Mouse (Mus musculus): Measurements from ENCODE around the gene Dnajc25. TPM values are rescaled to one million over a fixed set of nuclear protein-coding genes. Genes with fewer than 3 reads are reported as not detected.

Gene Dnajc25
- total and polyA plus RNA-seq, 3 experiments, result 6.9 to 20.5 (median 16.8) TPM

GRCm38 (mm10) chr4:59003806-59004200 lies 8.9 kb downstream of the Dnajc25 start:
- peak; percentile 30 for DNase-seq

GRCm38 (mm10) chr4:59006211-59006610 lies 11.3 kb downstream of the Dnajc25 start:
- DNase-seq, result no peak

- peak; percentile 58 for DNase-seq
Measured at GRCm38 (mm10) chr4:59007016-59007415, 12.2 kb downstream of the Dnajc25 start.

- DNase-seq, result no peak
Measured at GRCm38 (mm10) chr4:59007974-59008373, 13.1 kb downstream of the Dnajc25 start.

GRCm38 (mm10) chr4:59009186-59009585 lies 14.3 kb downstream of the Dnajc25 start:
- no peak for DNase-seq

- DNase-seq, result no peak
Measured at GRCm38 (mm10) chr4:59009696-59010095, 14.8 kb downstream of the Dnajc25 start.

- no peak for DNase-seq
Measured at GRCm38 (mm10) chr4:59011446-59011845, 16.6 kb downstream of the Dnajc25 start.

- no peak for DNase-seq
Measured at GRCm38 (mm10) chr4:59015181-59015580, 20.3 kb downstream of the Dnajc25 start.

GRCm38 (mm10) chr4:59016922-59017321 lies 22.1 kb downstream of the Dnajc25 start:
- no peak for DNase-seq

GRCm38 (mm10) chr4:59034325-59034917 lies 39.6 kb downstream of the Dnajc25 start:
- DNase-seq, result no peak

- peak; percentile 83 for DNase-seq
Measured at GRCm38 (mm10) chr4:59034918-59035785, 40.3 kb downstream of the Dnajc25 start, which contains the start of gene Gng10. Gene Gng10 (plus strand): TSS chr4:59035088.

GRCm38 (mm10) chr4:59035786-59036350 lies 41.0 kb downstream of the Dnajc25 start:
- no peak for DNase-seq

GRCm38 (mm10) chr4:59036490-59037127 lies 41.7 kb downstream of the Dnajc25 start:
- peak; percentile 72 for DNase-seq

GRCm38 (mm10) chr4:59037525-59037924 lies 42.7 kb downstream of the Dnajc25 start:
- DNase-seq, result no peak

GRCm38 (mm10) chr4:59040397-59041287 lies 45.8 kb downstream of the Dnajc25 start:
- no peak for DNase-seq

- no peak for DNase-seq
Measured at GRCm38 (mm10) chr4:59043074-59043473, 48.2 kb downstream of the Dnajc25 start.

- no peak for DNase-seq
Measured at GRCm38 (mm10) chr4:59043891-59044290, 49.0 kb downstream of the Dnajc25 start.

GRCm38 (mm10) chr4:59047222-59047621 lies 52.4 kb downstream of the Dnajc25 start:
- DNase-seq, result no peak

GRCm38 (mm10) chr4:59051081-59051480 lies 56.2 kb downstream of the Dnajc25 start:
- DNase-seq, result no peak

GRCm38 (mm10) chr4:59057929-59058328 lies 63.1 kb downstream of the Dnajc25 start:
- no peak for DNase-seq

- no peak for DNase-seq
Measured at GRCm38 (mm10) chr4:59062526-59062925, 67.7 kb downstream of the Dnajc25 start.

All from adrenal gland, adult 2 months (tissue).